Mouse (Mus musculus) heart, postnatal 0 days (tissue): ENCODE results near the gene Cox14. TPM values are rescaled to one million over a fixed set of nuclear protein-coding genes. Genes with fewer than 3 reads are reported as not detected.
A peak's percentile ranks its signal among the peaks of the same experiment; 100 is the strongest.

Experiments used
- ATAC-seq: fragments of 200-750 bp; cut with Nextera tagmentation; 2 replicates; pipeline ENCODE4 v1.8.0; 2017; ENCODE audit warnings: low read depth, moderate number of reproducible peaks, moderate library complexity; ENCODE audit not compliant: insufficient read depth
- DNase-seq: peaks from one replicate; pipeline ENCODE4 v3.0.0-alpha.2; 2016; ENCODE audit warnings: low spot score
- H3K27ac ChIP-seq: fragments of 300-500 bp; sonication (generic); 2 replicates; pipeline ENCODE4 v1.5.1; 2014; ENCODE audit warnings: low read depth, mild to moderate bottlenecking
- H3K27me3 ChIP-seq: fragments of 300-500 bp; sonication (generic); 2 replicates; pipeline ENCODE4 v1.6.1; 2014; ENCODE audit warnings: low read length, mixed read lengths; ENCODE audit not compliant: control insufficient read depth, insufficient read depth
- H3K36me3 ChIP-seq: fragments of 300-500 bp; sonication (generic); replicated peaks from 2 replicates; pipeline ENCODE4 v1.6.1; 2014; ENCODE audit warnings: low read length, mixed read lengths; ENCODE audit not compliant: control insufficient read depth, insufficient read depth
- H3K4me1 ChIP-seq: fragments of 300-500 bp; sonication (generic); 2 replicates; pipeline ENCODE4 v1.6.1; 2014; ENCODE audit warnings: antibody characterized with exemption; ENCODE audit not compliant: control insufficient read depth, insufficient read depth
- H3K4me2 ChIP-seq: fragments of 300-500 bp; sonication (generic); 2 replicates; pipeline ENCODE4 v1.6.1; 2014; ENCODE audit warnings: low read depth, mild to moderate bottlenecking, low read length, moderate library complexity
- H3K4me3 ChIP-seq: fragments of 300-500 bp; sonication (generic); 2 replicates; pipeline ENCODE4 v1.5.1; 2014; ENCODE audit warnings: low read depth, low read length
- H3K9ac ChIP-seq: fragments of 300-500 bp; sonication (generic); replicated peaks from 2 replicates; pipeline ENCODE4 v1.6.1; 2014; ENCODE audit warnings: low read depth, low read length, mixed read lengths
- H3K9me3 ChIP-seq: fragments of 300-500 bp; sonication (generic); replicated peaks from 2 replicates; pipeline ENCODE4 v1.6.1; 2016; ENCODE audit warnings: low read length; ENCODE audit not compliant: control insufficient read depth
- CTCF ChIP-seq: IDR thresholded peaks from 2 replicates; pipeline ENCODE4 v1.5.1; 2016; ENCODE audit warnings: antibody characterized with exemption, control low read depth, low read depth
- EP300 ChIP-seq: IDR thresholded peaks from 2 replicates; pipeline ENCODE4 v1.6.1; 2016; ENCODE audit warnings: antibody characterized with exemption, low read depth
- WGBS: fragments of 180-500 bp; shearing (Covaris S2); extraction: QIAGEN DNeasy Blood & Tissue Kit; methylation state at CpG from one replicate; pipeline ENCODE4 v1.1.7; 2014; 5-methylcytosine and 5-hydroxymethylcytosine counted together
- polyA plus RNA-seq: library from polyadenylated mRNA; unstranded; fragments of >200 nt; fragmentation: Nextera tagmentation; extraction: Ambion mirVana; gene quantifications from 2 replicates; pipeline ENCODE4 v1.2.1, GENCODE M21; 2015
- total RNA-seq: library from RNA; depleted of rRNA; stranded (reverse); fragments of >200 nt; gene quantifications from 2 replicates; pipeline ENCODE4 v1.2.3, GENCODE M21; 2014; ENCODE audit warnings: low replicate concordance

The Cox14 gene
- total and polyA plus RNA-seq, 2 experiments from 2014 or later: 195 to 341 TPM

- Histone ChIP-seq H3K27me3 (no peaks in the 10 kb centered on the region), H3K27ac (peak overlapping the region; percentile 95), H3K9me3 (no peaks in the 10 kb centered on the region), H3K4me1 (peaks cover 22% of the 10 kb centered on the region), H3K36me3 (peaks cover 33% of the 10 kb centered on the region), H3K4me3 (no peak overlapping the region), H3K4me2 (no peak overlapping the region), H3K9ac (no peak overlapping the region)
- TF ChIP-seq EP300 (no peak), CTCF (peak; percentile 97)
- peak; percentile 13; the same call in 1 of the 2 replicates for ATAC-seq
- 47% methylated on average over 7 of the region's 7 CpGs for WGBS
- peak; percentile 82 for DNase-seq
These were observed 10.6 kb upstream of the Cox14 start for GRCm38 (mm10) chr15:99714858-99715257.

GRCm38 (mm10) chr15:99715361-99715865 lies 10.0 kb upstream of the Cox14 start:
- Histone ChIP-seq H3K36me3 (peaks cover 27% of the 10 kb centered on the region), H3K9me3 (no peaks in the 10 kb centered on the region), H3K4me1 (peaks cover 22% of the 10 kb centered on the region), H3K4me3 (no peak overlapping the region), H3K27me3 (no peaks in the 10 kb centered on the region), H3K9ac (no peak overlapping the region), H3K4me2 (no peak overlapping the region), H3K27ac (peak overlapping the region; percentile 95)
- no peak for ATAC-seq
- DNase-seq: no peak
- no peak for TF ChIP-seq EP300
- no peak for TF ChIP-seq CTCF
- 60% methylated on average over 13 of the region's 13 CpGs for WGBS

GRCm38 (mm10) chr15:99715982-99716746 lies 9.3 kb upstream of the Cox14 start:
- Histone ChIP-seq H3K9ac (no peak overlapping the region), H3K4me3 (no peak overlapping the region), H3K36me3 (peaks cover 20% of the 10 kb centered on the region), H3K9me3 (no peaks in the 10 kb centered on the region), H3K27me3 (no peaks in the 10 kb centered on the region), H3K27ac (peak overlapping the region; percentile 32; the same call in 1 of the 2 replicates), H3K4me1 (peaks cover 22% of the 10 kb centered on the region), H3K4me2 (no peak overlapping the region)
- ATAC-seq (no peak), DNase-seq (no peak)
- 65% methylated on average over 11 of the region's 11 CpGs for WGBS
- TF ChIP-seq EP300: no peak
- TF ChIP-seq CTCF: no peak; the same call in 1 of the 2 replicates

- H3K4me1 ChIP-seq: peaks cover 22% of the 10 kb centered on the region
- peaks cover 13% of the 10 kb centered on the region for H3K36me3 ChIP-seq
- no peak overlapping the region for H3K9ac ChIP-seq
- H3K27ac ChIP-seq: no peak overlapping the region
- 76% methylated on average over 12 of the region's 12 CpGs for WGBS
- no peaks in the 10 kb centered on the region for H3K27me3 ChIP-seq
- no peaks in the 10 kb centered on the region for H3K9me3 ChIP-seq
- TF ChIP-seq EP300: no peak
- TF ChIP-seq CTCF: no peak
- H3K4me2 ChIP-seq: no peak overlapping the region
- ATAC-seq (no peak), DNase-seq (no peak)
- no peak overlapping the region for H3K4me3 ChIP-seq
These were observed 8.6 kb upstream of the Cox14 start for GRCm38 (mm10) chr15:99716814-99717213.

GRCm38 (mm10) chr15:99717386-99718334 lies 7.8 kb upstream of the Cox14 start, which contains the start of gene Gpd1:
TSS of gene Gpd1 (plus strand) at chr15:99717515.
- peak; percentile 43 for DNase-seq
- no peaks in the 10 kb centered on the region for H3K27me3 ChIP-seq
- no peak for TF ChIP-seq CTCF
- no peak for TF ChIP-seq EP300
- peak within 1 kb of the TSS; percentile 60 for H3K27ac ChIP-seq
- no peaks in the 10 kb centered on the region for H3K9me3 ChIP-seq
- peaks cover 27% of the 10 kb centered on the region for H3K4me1 ChIP-seq
- H3K9ac ChIP-seq: peak within 1 kb of the TSS; percentile 2; the same call in 1 of the 2 replicates
- H3K36me3 ChIP-seq: peaks cover 5% of the 10 kb centered on the region
- peak within 1 kb of the TSS; percentile 26 for H3K4me2 ChIP-seq
- peak; percentile 7 for ATAC-seq
- no peak within 1 kb of the TSS for H3K4me3 ChIP-seq
- 59% methylated on average over 25 of the region's 26 CpGs for WGBS
